Mouse (Mus musculus) heart, embryonic 13.5 days (tissue): ENCODE measurements around the gene Ldhb. TPM values are rescaled to one million over a fixed set of nuclear protein-coding genes. Genes with fewer than 3 reads are reported as not detected.
A peak's percentile ranks its signal among the peaks of the same experiment; 100 is the strongest.
"Not testable (repeated sequence)": the region's sequence is repeated elsewhere in the genome, so short reads cannot be mapped to it uniquely, and the experiment has no call there.

Experiments
- ATAC-seq: fragments of 200-750 bp; cut with Nextera tagmentation; 2 replicates; pipeline ENCODE4 v1.8.0; 2017; ENCODE audit warnings: moderate TSS enrichment; ENCODE audit not compliant: insufficient number of reproducible peaks, low FRiP score, low TSS enrichment; ENCODE audit errors: extremely low read depth
- H3K27ac ChIP-seq: fragments of 300-500 bp; sonication (generic); replicated peaks from 2 replicates; pipeline ENCODE4 v1.5.1; 2015; ENCODE audit warnings: moderate library complexity, mild to moderate bottlenecking, inconsistent platforms
- H3K27me3 ChIP-seq: fragments of 300-500 bp; sonication (generic); replicated peaks from 2 replicates; pipeline ENCODE4 v1.6.1; 2015; ENCODE audit warnings: mild to moderate bottlenecking, inconsistent platforms
- H3K36me3 ChIP-seq: fragments of 300-500 bp; sonication (generic); 2 replicates; pipeline ENCODE4 v1.6.1; 2015; ENCODE audit warnings: mild to moderate bottlenecking, inconsistent platforms
- H3K4me1 ChIP-seq: fragments of 300-500 bp; sonication (generic); 2 replicates; pipeline ENCODE4 v1.6.1; 2015; ENCODE audit warnings: inconsistent platforms
- H3K4me2 ChIP-seq: fragments of 300-500 bp; sonication (generic); 2 replicates; pipeline ENCODE4 v1.6.1; 2015; ENCODE audit warnings: inconsistent platforms, mild to moderate bottlenecking, moderate library complexity
- H3K4me3 ChIP-seq: fragments of 300-500 bp; sonication (generic); 2 replicates; pipeline ENCODE4 v1.5.1; 2015; ENCODE audit warnings: moderate library complexity, mild to moderate bottlenecking, inconsistent platforms
- H3K9ac ChIP-seq: fragments of 300-500 bp; sonication (generic); 2 replicates; pipeline ENCODE4 v1.6.1; 2015; ENCODE audit warnings: inconsistent platforms, mild to moderate bottlenecking, moderate library complexity
- H3K9me3 ChIP-seq: fragments of 300-500 bp; sonication (generic); 2 replicates; pipeline ENCODE4 v1.6.1; 2016; ENCODE audit warnings: inconsistent platforms
- WGBS: fragments of 180-500 bp; shearing (Covaris S2); methylation state at CpG from one replicate; pipeline ENCODE4 v1.1.7; 2015; ENCODE audit warnings: mixed read lengths; 5-methylcytosine and 5-hydroxymethylcytosine counted together
- polyA plus RNA-seq: library from polyadenylated mRNA; unstranded; fragments of >200 nt; fragmentation: Nextera tagmentation; extraction: Ambion mirVana; gene quantifications from 2 replicates; pipeline ENCODE4 v1.2.1, GENCODE M21; 2015

Ldhb gene
- polyA plus RNA-seq, 1 experiment from 2014 or later: 990 TPM

DNA sequence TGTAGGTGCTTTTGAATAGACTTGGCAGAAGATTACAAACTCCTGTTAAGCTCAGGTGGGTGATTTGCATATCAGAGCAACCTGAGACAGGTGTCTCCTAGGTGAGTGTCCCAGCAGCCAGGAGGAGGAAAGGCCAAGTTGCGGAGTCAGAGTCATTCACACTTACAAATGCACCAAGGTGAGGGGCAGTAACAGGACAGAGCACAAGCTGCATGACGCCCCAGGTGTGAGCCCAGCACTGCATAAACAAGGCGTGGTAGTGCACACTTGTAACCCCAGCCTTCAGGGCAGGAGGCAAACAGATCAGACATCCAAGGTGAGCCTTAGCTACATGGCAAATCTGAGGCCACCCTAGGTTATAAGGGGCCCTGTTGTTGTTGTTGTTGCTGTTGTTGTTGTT, 5.1 kb upstream of the Ldhb start:
- Histone ChIP-seq H3K4me2 (no peak overlapping the region), H3K27me3 (peaks cover 20% of the 10 kb centered on the region), H3K36me3 (no peaks in the 10 kb centered on the region), H3K9ac (no peak overlapping the region), H3K9me3 (no peaks in the 10 kb centered on the region), H3K4me3 (no peak overlapping the region), H3K4me1 (peaks cover 14% of the 10 kb centered on the region), H3K27ac (no peak overlapping the region)
- no peak for ATAC-seq
- WGBS: 24% methylated on average over 3 of the region's 3 CpGs

GRCm38 (mm10) chr6:142511516-142512135, 3.9 kb upstream of the Ldhb start:
- Histone ChIP-seq H3K4me3 (no peak overlapping the region), H3K27me3 (peaks cover 20% of the 10 kb centered on the region), H3K36me3 (no peaks in the 10 kb centered on the region), H3K9me3 (no peaks in the 10 kb centered on the region), H3K4me2 (no peak overlapping the region), H3K27ac (no peak overlapping the region), H3K4me1 (peaks cover 18% of the 10 kb centered on the region), H3K9ac (no peak overlapping the region)
- no peak for ATAC-seq
- WGBS: 19% methylated on average over 12 of the region's 12 CpGs

DNA sequence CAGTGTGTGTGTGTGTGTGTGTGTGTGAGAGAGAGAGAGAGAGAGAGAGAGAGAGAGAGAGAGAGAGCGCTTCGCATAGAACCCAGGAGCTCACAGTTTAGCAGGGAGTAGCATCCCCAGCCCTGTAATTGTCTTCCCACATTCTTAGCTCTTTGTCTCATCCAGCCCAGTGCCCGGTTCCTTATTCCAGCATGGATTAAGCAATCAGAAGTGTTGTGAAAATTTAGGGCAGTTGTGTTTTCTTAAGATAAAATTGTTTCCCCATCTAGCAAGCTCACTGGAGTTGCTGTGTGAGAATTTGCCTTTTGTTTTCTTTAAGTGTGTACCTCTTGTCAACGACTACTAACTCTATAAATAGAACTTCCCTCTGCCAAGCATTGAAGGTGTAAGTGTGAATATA, 906 bp upstream of the Ldhb start:
- whole genome bisulfite sequencing: 11% methylated on average over 4 of the region's 4 CpGs
- H3K9me3 ChIP-seq: no peaks in the 10 kb centered on the region
- peak overlapping the region; percentile 90 for H3K27ac ChIP-seq
- no peak for ATAC-seq
- no peak overlapping the region for H3K4me3 ChIP-seq
- peaks cover 46% of the 10 kb centered on the region for H3K4me1 ChIP-seq
- peak overlapping the region; percentile 91 for H3K9ac ChIP-seq
- H3K27me3 ChIP-seq: peaks cover 20% of the 10 kb centered on the region
- peak overlapping the region; percentile 73 for H3K4me2 ChIP-seq
- H3K36me3 ChIP-seq: peaks cover 19% of the 10 kb centered on the region

GRCm38 (mm10) chr6:142507033-142507784, 548 bp downstream of the Ldhb start:
- Histone ChIP-seq H3K4me1 (peaks cover 48% of the 10 kb centered on the region), H3K9ac (peak overlapping the region; percentile 91), H3K4me2 (peak overlapping the region; percentile 73), H3K27ac (peak overlapping the region; percentile 90), H3K27me3 (peaks cover 11% of the 10 kb centered on the region), H3K36me3 (peaks cover 32% of the 10 kb centered on the region), H3K9me3 (no peaks in the 10 kb centered on the region), H3K4me3 (peak overlapping the region; percentile 62)
- 0 out of 2 replicates have a peak, but pooled peaks have one; percentile 3 for ATAC-seq
- WGBS: 1% methylated on average over 30 of the region's 30 CpGs

GRCm38 (mm10) chr6:142506338-142507032, 1.3 kb downstream of the Ldhb start:
- WGBS: 2% methylated on average over 10 of the region's 10 CpGs
- Histone ChIP-seq H3K4me3 (peak overlapping the region; percentile 62), H3K27me3 (peaks cover 5% of the 10 kb centered on the region), H3K36me3 (peaks cover 39% of the 10 kb centered on the region), H3K9ac (peak overlapping the region; percentile 91), H3K4me2 (peak overlapping the region; percentile 73), H3K4me1 (peaks cover 48% of the 10 kb centered on the region), H3K9me3 (no peaks in the 10 kb centered on the region), H3K27ac (peak overlapping the region; percentile 90)
- no peak for ATAC-seq

DNA sequence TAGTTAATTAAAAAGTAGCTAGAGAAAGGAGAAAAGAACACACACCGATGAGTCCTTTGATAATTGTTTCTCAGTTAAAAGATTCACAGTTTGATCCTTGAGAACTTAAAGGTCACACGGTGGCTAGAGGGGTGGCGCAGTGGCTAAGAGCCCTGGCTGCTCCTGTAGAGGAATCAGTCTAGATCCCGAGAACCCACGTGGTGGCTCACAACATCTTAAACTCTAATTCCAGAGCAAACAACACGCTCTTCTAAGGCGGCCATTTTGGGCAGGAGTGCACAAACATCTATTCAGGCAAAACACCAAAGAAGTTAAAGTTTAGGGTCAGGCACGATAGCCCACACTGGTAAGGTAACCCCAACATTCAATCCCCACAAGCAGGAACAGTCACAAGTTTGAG, 4.2 kb downstream of the Ldhb start:
- 83% methylated on average over 8 of the region's 8 CpGs for WGBS
- peak overlapping the region; percentile 36 for H3K4me2 ChIP-seq

DNA sequence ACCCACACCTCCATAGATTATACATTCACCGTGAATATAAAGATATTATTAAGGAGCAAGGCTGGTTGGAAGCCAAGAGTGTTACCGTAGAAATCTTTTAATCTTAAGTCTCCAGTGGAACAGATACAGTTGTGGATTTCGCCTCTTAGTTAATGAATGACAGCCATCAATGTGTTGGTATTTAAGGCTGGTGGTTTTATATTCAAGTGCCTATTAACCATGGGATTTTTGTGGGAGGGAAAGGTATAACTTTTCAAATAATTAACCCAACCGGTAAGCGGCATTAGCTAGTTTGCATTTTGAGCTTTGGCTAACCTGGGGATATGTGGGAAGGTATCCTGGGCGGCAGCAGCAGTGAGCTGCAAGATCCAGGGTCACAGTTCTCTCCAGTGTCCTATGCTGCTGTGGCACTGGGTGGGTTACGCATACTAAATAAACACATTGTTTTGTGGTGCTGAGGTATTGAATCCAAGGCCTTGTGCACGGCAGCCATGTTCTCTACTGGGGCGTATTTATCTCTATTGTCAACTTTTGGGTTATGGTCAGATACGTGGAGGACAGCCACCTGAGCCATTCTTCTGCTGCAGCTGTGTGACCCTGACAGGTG, 5.1 kb downstream of the Ldhb start:
- no peak for ATAC-seq
- WGBS: 82% methylated on average over 10 of the region's 10 CpGs

More for the DNA sequence above, 4.2 kb downstream of the Ldhb start:
- Histone ChIP-seq H3K4me1 (peaks cover 39% of the 10 kb centered on the region), H3K36me3 (peaks cover 66% of the 10 kb centered on the region), H3K27ac (no peak overlapping the region), H3K27me3 (no peaks in the 10 kb centered on the region), H3K4me3 (no peak overlapping the region), H3K9ac (no peak overlapping the region), H3K9me3 (no peaks in the 10 kb centered on the region)
- no peak for ATAC-seq

DNA sequence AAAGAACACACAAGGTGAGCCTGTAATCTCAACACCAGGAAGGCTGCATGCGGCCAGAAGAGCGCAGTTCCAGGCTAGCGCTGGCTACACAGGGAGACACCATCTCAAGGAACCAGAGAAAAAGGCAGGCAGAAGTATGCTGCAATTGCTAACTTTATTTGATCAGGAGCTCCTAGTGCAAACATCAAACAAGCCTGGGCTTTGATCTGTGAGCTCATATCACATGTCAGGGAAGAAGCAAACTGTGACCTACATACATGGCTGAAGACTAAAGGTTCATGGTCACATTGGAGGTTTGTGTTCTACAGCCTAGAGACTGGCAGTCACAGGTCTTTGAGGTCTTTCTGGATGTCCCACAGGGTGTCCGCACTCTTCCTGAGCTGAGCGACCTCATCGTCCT, 17.6 kb downstream of the Ldhb start:
- H3K4me3 ChIP-seq, H3K27ac ChIP-seq, H3K4me2 ChIP-seq, ATAC-seq, H3K27me3 ChIP-seq, H3K9ac ChIP-seq, H3K4me1 ChIP-seq, H3K9me3 ChIP-seq: not testable (repeated sequence)
- H3K36me3 ChIP-seq: peaks cover 88% of the 10 kb centered on the region
- WGBS: 82% methylated on average over 6 of the region's 6 CpGs

More for the DNA sequence above, 5.1 kb downstream of the Ldhb start:
- Histone ChIP-seq H3K27ac (no peak overlapping the region), H3K9me3 (no peaks in the 10 kb centered on the region), H3K4me2 (no peak overlapping the region), H3K9ac (no peak overlapping the region), H3K27me3 (no peaks in the 10 kb centered on the region), H3K4me3 (no peak overlapping the region), H3K36me3 (peaks cover 76% of the 10 kb centered on the region), H3K4me1 (peaks cover 33% of the 10 kb centered on the region)

- no peak overlapping the region for H3K27ac ChIP-seq
- no peak overlapping the region for H3K9ac ChIP-seq
- H3K4me1 ChIP-seq: peaks cover 16% of the 10 kb centered on the region
- no peak overlapping the region for H3K4me3 ChIP-seq
- ATAC-seq: no peak
- peaks cover 15% of the 10 kb centered on the region; the same call in 1 of the 2 replicates for H3K9me3 ChIP-seq
- no peaks in the 10 kb centered on the region for H3K27me3 ChIP-seq
- WGBS: 85% methylated on average over 9 of the region's 9 CpGs
- no peak overlapping the region for H3K4me2 ChIP-seq
- peaks cover 75% of the 10 kb centered on the region for H3K36me3 ChIP-seq
Measured at GRCm38 (mm10) chr6:142487638-142488037, 20.1 kb downstream of the Ldhb start.

GRCm38 (mm10) chr6:142485478-142486123, 22.2 kb downstream of the Ldhb start:
- H3K9me3 ChIP-seq: peaks cover 15% of the 10 kb centered on the region; the same call in 1 of the 2 replicates
- peaks cover 16% of the 10 kb centered on the region for H3K4me1 ChIP-seq
- peaks cover 58% of the 10 kb centered on the region for H3K36me3 ChIP-seq
- no peak overlapping the region for H3K4me3 ChIP-seq
- peak overlapping the region; percentile 51 for H3K4me2 ChIP-seq
- H3K27me3 ChIP-seq: no peaks in the 10 kb centered on the region
- WGBS: 76% methylated on average over 4 of the region's 4 CpGs
- peak overlapping the region; percentile 76 for H3K27ac ChIP-seq
- ATAC-seq: no peak
- H3K9ac ChIP-seq: no peak overlapping the region

DNA sequence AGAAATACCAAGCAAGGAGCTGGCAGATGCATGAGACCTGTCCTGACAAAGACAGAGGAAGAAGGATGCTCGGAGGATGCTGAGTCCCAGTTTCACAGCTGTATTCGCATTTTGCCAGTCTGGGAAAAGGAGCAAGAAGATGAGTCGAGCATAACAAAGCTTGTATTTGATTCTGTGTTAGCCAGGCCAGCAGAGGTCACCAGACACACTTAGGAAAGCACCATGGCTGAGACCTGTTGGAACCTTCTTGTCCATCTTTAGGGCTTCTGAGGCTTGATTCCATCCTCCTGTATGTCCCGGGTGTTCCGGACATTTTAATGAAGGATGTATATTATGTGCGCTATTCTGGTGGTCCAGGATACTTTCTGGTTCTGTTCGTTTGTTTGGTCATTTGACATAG, 30.5 kb downstream of the Ldhb start:
- H3K9me3 ChIP-seq: no peaks in the 10 kb centered on the region
- H3K9ac ChIP-seq: no peak overlapping the region
- WGBS: 67% methylated on average over 7 of the region's 7 CpGs
- H3K4me2 ChIP-seq: no peak overlapping the region
- no peaks in the 10 kb centered on the region for H3K4me1 ChIP-seq
- no peak overlapping the region for H3K27ac ChIP-seq
- ATAC-seq: no peak
- H3K36me3 ChIP-seq: 0 out of 2 replicates have a peak, but pooled peaks cover 3% of the 10 kb centered on the region
- H3K4me3 ChIP-seq: no peak overlapping the region
- no peaks in the 10 kb centered on the region for H3K27me3 ChIP-seq
